ENCODE assay signal across 26 mouse cellular contexts in genomic region chr10:24888343-24888742, GRCm38 (mm10). TPM values are rescaled to one million over a fixed set of nuclear protein-coding genes. Genes with fewer than 3 reads are reported as not detected.
DNase-seq lines count a peak whose midpoint lies in the region; ATAC-seq lines count a peak whose summit lies in the region.
"Had no signal": no experiment of that assay in that cellular context is flagged by ENCODE, and none has a peak within 500 bp of the region (broad histone marks: within the 10 kb centered on the region; RNA-seq: fewer than 3 reads in every experiment).

No protein-coding gene starts in this region.

- no peak overlapping the region for H3K9ac ChIP-seq in heart, embryonic 11.5 days (ENCODE audit: low read depth, low read length)
- H3K9ac ChIP-seq: embryonic facial prominence, embryonic 12.5 days; embryonic facial prominence, embryonic 15.5 days; forebrain, postnatal 0 days; heart, embryonic 12.5 days; heart, embryonic 15.5 days; hindbrain, embryonic 13.5 days; intestine, embryonic 15.5 days had no signal

- peaks cover 26% of the 10 kb centered on the region for H3K36me3 ChIP-seq in heart, embryonic 11.5 days (ENCODE audit: control insufficient read depth, insufficient read depth, low read length)

- H3K4me1 ChIP-seq in heart, embryonic 11.5 days (ENCODE audit: control insufficient read depth, insufficient read depth, low read length), result no peaks in the 10 kb centered on the region
- H3K4me1 ChIP-seq: embryonic facial prominence, embryonic 12.5 days; embryonic facial prominence, embryonic 15.5 days; heart, embryonic 15.5 days; hindbrain, embryonic 10.5 days; hindbrain, embryonic 13.5 days; intestine, embryonic 15.5 days had no signal

- no peak overlapping the region for H3K4me2 ChIP-seq in heart, embryonic 11.5 days
- H3K4me2 ChIP-seq: embryonic facial prominence, embryonic 12.5 days; embryonic facial prominence, embryonic 15.5 days; heart, embryonic 12.5 days; heart, embryonic 15.5 days; hindbrain, embryonic 13.5 days; intestine, embryonic 15.5 days had no signal

- peak; percentile 85 for ATAC-seq in cerebellum, adult (ENCODE audit: insufficient number of reproducible peaks, low FRiP score, low TSS enrichment)
- no peak for ATAC-seq in heart, embryonic 11.5 days (replicated peaks; ENCODE audit: insufficient number of reproducible peaks, low FRiP score, low TSS enrichment)
- ATAC-seq: activated CD4-positive, CD25-positive, alpha-beta regulatory T cell, adult 4 months; forebrain, embryonic 14.5 days; forebrain, postnatal 0 days; hindbrain, embryonic 16.5 days; intestine, embryonic 15.5 days had no signal

- H3K9me3 ChIP-seq in heart, embryonic 11.5 days (replicated peaks; ENCODE audit: control insufficient read depth, low read length), result no peaks in the 10 kb centered on the region
- H3K9me3 ChIP-seq: embryonic facial prominence, embryonic 12.5 days; embryonic facial prominence, embryonic 15.5 days; heart, embryonic 12.5 days; heart, embryonic 15.5 days; hindbrain, embryonic 10.5 days; hindbrain, embryonic 13.5 days; intestine, embryonic 15.5 days had no signal

- DNase-seq in cerebellum, postnatal 10 days, result no peak
- DNase-seq in heart, adult 11 months, result peak; percentile 22
- DNase-seq in cerebellum, adult 9-10 months, result peak; percentile 82
- DNase-seq in cerebellum, postnatal 36 days, result peak; percentile 21 to 38
- DNase-seq in right cerebral cortex, adult 2 months (ENCODE audit: low spot score in 2 of 2), result no peak
- DNase-seq in frontal cortex, postnatal 14 days (ENCODE audit: low spot score in 2 of 2), result no peak
- DNase-seq: adrenal gland, adult 8-10 months; adrenal gland, postnatal 25 days; forebrain, postnatal 0 days; gastrocnemius, postnatal 25 days; heart, postnatal 10 days; heart, postnatal 36 days; kidney, adult 11 months; kidney, adult 9 months had no signal

- 92% methylated on average over 7 of the region's 7 CpGs for WGBS in heart, embryonic 11.5 days (ENCODE audit: insufficient replicate concordance)

- no peak overlapping the region for H3K27ac ChIP-seq in heart, embryonic 11.5 days (ENCODE audit: low read depth, low read length)
- H3K27ac ChIP-seq: embryonic facial prominence, embryonic 12.5 days; embryonic facial prominence, embryonic 15.5 days; heart, embryonic 15.5 days; hindbrain, embryonic 10.5 days; hindbrain, embryonic 13.5 days; intestine, embryonic 15.5 days had no signal

- no peak overlapping the region for H3K4me3 ChIP-seq in heart, embryonic 11.5 days (ENCODE audit: low read depth, low read length)
- H3K4me3 ChIP-seq: embryonic facial prominence, embryonic 12.5 days; embryonic facial prominence, embryonic 15.5 days; heart, embryonic 12.5 days; heart, embryonic 15.5 days; hindbrain, embryonic 10.5 days; hindbrain, embryonic 13.5 days; intestine, embryonic 15.5 days had no signal

- H3K27me3 ChIP-seq in heart, embryonic 11.5 days (ENCODE audit: control insufficient read depth, insufficient read depth, low read length), result no peaks in the 10 kb centered on the region
- H3K27me3 ChIP-seq: embryonic facial prominence, embryonic 12.5 days; embryonic facial prominence, embryonic 15.5 days; heart, embryonic 12.5 days; heart, embryonic 15.5 days; hindbrain, embryonic 13.5 days; intestine, embryonic 15.5 days had no signal

RNA-seq across cellular contexts. Expression of gene Med23, which starts 18.6 kb away (rescaled TPM):
- 17.7 and 18.4 TPM in 2 replicates for polyA plus RNA-seq in heart, embryonic 11.5 days (2014; fragmentation: Nextera tagmentation; extraction: Ambion mirVana)

RNA-seq across cellular contexts. Expression of gene Arg1, which starts 38.9 kb away (rescaled TPM):
- 1.1 TPM in 2 replicates for polyA plus RNA-seq in heart, embryonic 11.5 days (2014; fragmentation: Nextera tagmentation; extraction: Ambion mirVana)

RNA-seq across cellular contexts. Expression of gene Enpp3, which starts 45.7 kb away (rescaled TPM):
- 2.0 and 2.1 TPM in 2 replicates for polyA plus RNA-seq in heart, embryonic 11.5 days (2014; fragmentation: Nextera tagmentation; extraction: Ambion mirVana)

Comparison
In these comparisons a context has a peak if more than half of its experiments do, and no peak if none do; other contexts are left out.
1. DNase-seq: peak in heart, adult 11 months (single experiment), cerebellum, adult 9-10 months (single experiment) and cerebellum, postnatal 36 days (2 of 2); none in cerebellum, postnatal 10 days (0 of 2), right cerebral cortex, adult 2 months (0 of 2) and frontal cortex, postnatal 14 days (0 of 2).